Mouse (Mus musculus): ENCODE data around the gene Rhbdl1. TPM values are rescaled to one million over a fixed set of nuclear protein-coding genes. Genes with fewer than 3 reads are reported as not detected.
A peak's percentile ranks its signal among the peaks of the same experiment; 100 is the strongest.

Gene Rhbdl1
- polyA plus RNA-seq (2016; fragmentation: Nextera tagmentation; extraction: Ambion mirVana): 0.93 and 1.3 TPM in 2 replicates

DNA sequence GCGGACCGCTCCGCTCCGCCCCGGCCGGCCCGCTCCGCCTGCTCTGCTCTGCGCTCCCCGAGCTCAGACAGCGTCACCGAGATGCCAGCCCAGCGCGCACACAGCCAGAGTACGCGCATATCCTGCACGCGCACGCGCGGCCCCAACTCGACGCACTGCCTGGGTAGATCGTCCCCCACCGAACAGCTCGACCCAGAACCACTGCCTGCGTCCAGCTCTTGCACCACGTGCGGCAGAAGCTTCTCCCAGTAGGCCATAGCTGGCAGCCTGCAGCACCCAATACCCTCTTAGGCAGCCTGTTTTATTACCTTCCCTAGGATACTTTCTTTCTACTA lies at the start of gene Rhbdl1:
Rhbdl1 (minus strand) TSS at position 220 of the 335 bp plus-strand sequence.
- Histone ChIP-seq H3K27ac (peak within 1 kb of the TSS; percentile 81), H3K36me3 (replicated peaks) (peaks cover 68% of the 10 kb centered on the region), H3K27me3 (ENCODE audit: poor library complexity, severe bottlenecking) (no peaks in the 10 kb centered on the region), H3K4me3 (peak within 1 kb of the TSS; percentile 53), H3K9me3 (no peaks in the 10 kb centered on the region), H3K4me1 (peaks cover 62% of the 10 kb centered on the region)
- peak; percentile 65 for DNase-seq (ENCODE audit: extremely low spot score, low spot score)
- WGBS: 3% methylated on average over 29 of the region's 29 CpGs

DNA sequence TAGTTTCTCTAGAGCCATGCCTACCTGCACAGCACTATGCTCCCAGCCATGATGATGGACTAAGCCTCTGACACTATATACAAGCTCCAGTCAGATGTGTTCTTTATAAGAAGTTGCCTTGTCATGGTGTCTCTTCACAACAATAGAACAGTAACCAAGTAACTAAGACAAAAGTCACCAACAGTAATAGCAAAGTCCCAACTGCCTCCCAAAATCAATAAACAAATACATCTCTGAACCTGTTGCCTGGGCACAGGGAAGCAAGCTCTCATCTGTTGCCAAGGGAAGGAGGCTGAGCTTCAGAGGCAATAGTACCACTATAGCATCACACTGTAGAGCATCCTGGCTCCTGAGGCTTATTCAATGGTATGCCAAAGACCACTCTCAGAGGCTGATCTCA lies 49.7 kb upstream of the Rhbdl1 start:
- Histone ChIP-seq H3K27ac (no peak overlapping the region), H3K36me3 (replicated peaks) (peaks cover 66% of the 10 kb centered on the region), H3K4me3 (no peak overlapping the region), H3K27me3 (ENCODE audit: poor library complexity, severe bottlenecking) (no peaks in the 10 kb centered on the region), H3K4me1 (peaks cover 33% of the 10 kb centered on the region), H3K9me3 (no peaks in the 10 kb centered on the region)
- DNase-seq (ENCODE audit: extremely low spot score, low spot score): no peak

DNA sequence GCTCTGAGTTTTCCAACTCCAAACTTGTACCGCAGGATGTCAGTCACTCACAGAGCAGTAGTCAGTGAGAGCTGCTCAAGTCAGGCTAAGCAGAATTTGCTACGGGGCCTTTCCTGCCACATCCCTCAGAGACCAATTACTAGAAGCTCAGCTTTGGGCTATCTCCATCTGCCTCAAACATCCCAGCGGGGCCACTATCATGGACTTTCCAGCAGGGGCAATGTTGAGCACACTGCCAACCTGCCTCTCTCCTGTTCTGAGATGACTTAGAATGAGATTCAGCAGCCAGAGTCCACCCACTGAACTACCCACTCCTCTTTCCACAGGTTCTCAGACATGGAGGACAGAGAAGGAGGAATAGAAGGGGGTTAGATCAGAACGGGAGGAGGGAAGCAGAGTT lies 48.5 kb upstream of the Rhbdl1 start:
- Histone ChIP-seq H3K9me3 (no peaks in the 10 kb centered on the region), H3K36me3 (replicated peaks) (peaks cover 66% of the 10 kb centered on the region), H3K27me3 (ENCODE audit: poor library complexity, severe bottlenecking) (no peaks in the 10 kb centered on the region), H3K4me1 (peaks cover 45% of the 10 kb centered on the region), H3K27ac (no peak overlapping the region), H3K4me3 (no peak overlapping the region)
- DNase-seq (ENCODE audit: extremely low spot score, low spot score): no peak
- 60% methylated on average over 4 of the region's 4 CpGs for WGBS

DNA sequence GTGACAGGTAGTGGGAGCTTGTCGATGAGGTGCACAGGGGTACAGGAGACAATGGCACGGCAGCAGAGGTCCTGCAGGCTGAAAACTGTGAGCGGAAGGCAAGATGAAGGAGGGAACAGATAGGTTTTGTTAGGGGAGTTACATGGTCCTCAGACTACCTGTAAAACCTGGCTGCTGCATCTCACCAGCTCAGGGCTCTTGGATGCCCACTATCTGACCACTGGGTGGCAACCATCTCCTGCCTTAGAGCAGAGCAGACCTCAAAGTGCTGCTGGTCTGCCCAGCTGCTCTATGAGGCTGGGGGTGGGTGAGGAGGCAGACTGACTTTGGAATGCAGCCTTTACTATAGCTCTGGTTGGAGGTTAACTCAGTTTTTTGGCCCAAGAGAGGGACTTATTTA lies 46.7 kb upstream of the Rhbdl1 start:
- Histone ChIP-seq H3K4me1 (peaks cover 63% of the 10 kb centered on the region), H3K4me3 (no peak overlapping the region), H3K27ac (0 out of 2 replicates have a peak overlapping the region, but pooled peaks have one; percentile 87), H3K9me3 (no peaks in the 10 kb centered on the region), H3K36me3 (replicated peaks) (peaks cover 63% of the 10 kb centered on the region), H3K27me3 (ENCODE audit: poor library complexity, severe bottlenecking) (no peaks in the 10 kb centered on the region)
- no peak for DNase-seq (ENCODE audit: extremely low spot score, low spot score)
- WGBS: 82% methylated on average over 3 of the region's 3 CpGs

DNA sequence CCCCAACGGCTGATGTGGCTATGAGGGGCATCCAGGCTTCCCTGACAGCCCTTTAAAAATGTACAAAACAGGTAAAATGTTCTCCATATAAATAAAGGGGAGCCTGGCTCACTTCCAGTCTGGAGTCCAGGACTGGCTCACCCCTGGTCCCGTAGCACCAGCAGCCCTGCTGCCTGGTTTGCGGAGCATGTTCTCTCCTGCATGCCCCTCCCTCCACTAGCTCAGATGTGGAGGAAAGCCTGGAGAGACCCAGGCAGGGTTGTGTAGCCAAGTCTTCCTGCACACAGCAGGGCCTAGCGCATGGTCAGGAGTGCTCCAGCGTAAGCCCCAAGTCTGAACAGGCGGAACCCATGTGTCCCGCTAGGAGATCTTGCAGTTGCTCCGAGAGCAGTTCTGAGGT lies 46.2 kb upstream of the Rhbdl1 start:
- 84% methylated on average over 8 of the region's 8 CpGs for WGBS
- Histone ChIP-seq H3K27me3 (ENCODE audit: poor library complexity, severe bottlenecking) (no peaks in the 10 kb centered on the region), H3K27ac (peak overlapping the region; percentile 87; the same call in 1 of the 2 replicates), H3K4me1 (peaks cover 69% of the 10 kb centered on the region), H3K9me3 (no peaks in the 10 kb centered on the region), H3K36me3 (replicated peaks) (peaks cover 63% of the 10 kb centered on the region), H3K4me3 (no peak overlapping the region)
- no peak for DNase-seq (ENCODE audit: extremely low spot score, low spot score)

DNA sequence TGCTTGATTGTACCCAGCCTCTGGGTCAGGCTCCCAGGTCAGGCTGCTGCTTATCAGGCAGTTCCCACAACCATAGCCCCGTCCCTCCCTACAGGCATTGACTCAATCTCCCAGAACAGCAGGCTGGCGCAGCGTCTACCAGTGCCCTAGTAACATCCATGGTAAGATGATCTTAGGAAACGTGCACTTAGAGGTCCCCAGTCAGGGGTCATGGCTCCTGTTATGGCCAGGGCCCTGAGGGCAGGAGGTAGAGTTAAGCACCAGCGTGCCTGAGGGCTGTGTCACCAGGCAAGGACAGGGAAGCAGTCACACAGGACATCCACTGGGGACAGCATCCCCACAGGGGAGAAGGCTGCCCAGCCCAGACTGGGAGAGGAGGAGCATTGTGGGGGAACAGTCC lies 45.2 kb upstream of the Rhbdl1 start:
- Histone ChIP-seq H3K36me3 (replicated peaks) (peaks cover 63% of the 10 kb centered on the region), H3K27ac (peak overlapping the region; percentile 87), H3K9me3 (no peaks in the 10 kb centered on the region), H3K4me3 (peak overlapping the region; percentile 13; the same call in 1 of the 2 replicates), H3K27me3 (ENCODE audit: poor library complexity, severe bottlenecking) (no peaks in the 10 kb centered on the region), H3K4me1 (peaks cover 74% of the 10 kb centered on the region)
- 34% methylated on average over 5 of the region's 5 CpGs for WGBS
- no peak for DNase-seq (ENCODE audit: extremely low spot score, low spot score)

DNA sequence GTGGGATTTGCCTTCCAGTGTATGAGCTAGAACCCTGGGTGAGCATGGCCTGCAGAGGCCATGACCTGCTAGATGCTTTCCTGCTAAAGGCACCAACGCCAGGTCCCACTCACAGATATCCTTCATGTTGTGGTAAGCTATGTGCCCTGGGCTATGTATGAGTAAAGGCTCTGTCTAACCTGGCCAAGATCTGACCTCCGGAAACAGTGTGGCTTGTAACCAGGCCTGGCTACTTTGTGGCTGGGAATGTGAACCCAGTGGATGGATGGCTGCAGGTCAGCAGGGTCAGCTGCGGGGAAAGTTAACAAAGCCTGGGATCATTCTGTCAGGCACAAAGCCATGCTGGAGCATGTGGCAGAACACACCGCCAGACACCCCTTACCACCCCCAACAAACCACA lies 44.6 kb upstream of the Rhbdl1 start:
- 14% methylated on average over 4 of the region's 4 CpGs for WGBS
- peak overlapping the region; percentile 87 for H3K27ac ChIP-seq
- peaks cover 80% of the 10 kb centered on the region for H3K4me1 ChIP-seq
- H3K9me3 ChIP-seq: no peaks in the 10 kb centered on the region
- DNase-seq (ENCODE audit: extremely low spot score, low spot score): no peak
- peak overlapping the region; percentile 23; the same call in 1 of the 2 replicates for H3K4me3 ChIP-seq
- H3K36me3 ChIP-seq (replicated peaks): peaks cover 64% of the 10 kb centered on the region
- H3K27me3 ChIP-seq (ENCODE audit: poor library complexity, severe bottlenecking): no peaks in the 10 kb centered on the region

DNA sequence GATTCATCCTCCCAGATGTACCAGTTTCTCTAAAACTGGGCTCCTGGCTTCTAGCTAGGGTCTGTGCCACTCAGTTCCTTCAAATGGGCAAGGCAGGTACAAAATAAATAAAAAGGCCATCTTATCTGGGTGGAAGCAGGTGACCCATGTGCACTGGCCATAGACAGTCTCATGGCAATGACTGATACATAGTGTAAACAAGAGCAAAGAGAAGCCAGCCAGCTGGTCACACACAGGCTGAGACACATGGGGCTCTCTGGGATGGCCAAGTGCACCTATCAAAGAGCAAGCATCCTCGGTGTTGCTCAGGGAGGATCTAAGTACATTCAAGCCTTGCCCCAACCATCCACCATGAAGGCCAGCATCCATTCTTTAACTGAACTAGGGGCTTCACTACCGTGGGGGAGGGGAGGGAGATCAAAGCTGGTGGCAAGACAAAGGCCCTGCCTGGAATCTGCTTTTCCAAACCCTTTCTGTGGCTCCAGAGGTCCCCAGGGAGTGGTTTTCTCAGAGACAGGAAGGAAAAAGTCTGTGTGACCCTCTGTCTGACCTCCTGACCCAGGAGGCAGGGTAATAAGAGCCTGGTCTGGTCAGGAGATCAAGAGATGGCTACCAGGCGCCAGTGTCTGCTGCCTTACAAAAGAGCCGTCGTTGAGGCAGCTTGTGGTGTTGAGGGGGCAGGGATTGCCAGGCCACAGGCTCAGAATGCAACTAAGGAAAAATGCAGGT lies 44.0 kb upstream of the Rhbdl1 start:
- Histone ChIP-seq H3K36me3 (replicated peaks) (peaks cover 66% of the 10 kb centered on the region), H3K9me3 (no peaks in the 10 kb centered on the region), H3K27me3 (ENCODE audit: poor library complexity, severe bottlenecking) (no peaks in the 10 kb centered on the region), H3K4me3 (peak overlapping the region; percentile 23; the same call in 1 of the 2 replicates), H3K27ac (peak overlapping the region; percentile 87), H3K4me1 (peaks cover 87% of the 10 kb centered on the region)
- 4% methylated on average over 5 of the region's 5 CpGs for WGBS
- DNase-seq (ENCODE audit: extremely low spot score, low spot score): peak; percentile 64

DNA sequence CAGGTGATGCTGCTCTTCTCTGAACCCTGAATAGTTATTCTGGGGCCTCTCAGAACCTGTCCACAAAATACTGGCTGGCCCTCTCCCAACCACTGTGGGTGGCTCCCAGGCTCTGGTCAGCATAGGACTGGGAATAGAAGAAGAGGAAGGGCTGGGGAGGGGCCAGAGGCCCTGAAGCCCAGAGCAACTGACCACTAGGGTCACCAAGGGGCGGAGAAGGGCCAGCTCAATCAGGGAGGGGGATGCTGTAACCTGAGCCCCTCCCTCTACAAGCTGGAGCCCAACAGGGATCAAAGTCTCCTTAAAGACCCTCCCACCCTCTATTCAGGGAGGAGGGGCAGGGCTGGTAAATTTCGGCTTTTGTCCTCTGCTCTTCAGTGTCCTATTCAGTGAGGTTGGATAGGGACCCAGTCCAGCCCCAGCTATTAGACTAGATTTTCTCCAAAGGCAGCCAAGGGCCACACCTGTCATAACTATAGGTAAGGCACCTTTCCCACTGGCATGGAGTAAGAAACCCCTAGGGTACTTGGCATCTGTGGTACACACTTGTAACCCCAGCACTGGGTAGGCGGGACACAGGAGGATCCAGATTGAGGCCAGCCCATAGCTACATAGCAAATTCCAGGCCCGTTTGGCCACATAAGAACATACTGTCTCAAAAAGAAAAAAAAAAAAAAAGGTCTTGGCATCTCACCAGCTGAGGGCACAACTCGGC lies 43.3 kb upstream of the Rhbdl1 start, which contains the start of gene Wfikkn1:
Wfikkn1 (minus strand) TSS at position 663 of the 715 bp plus-strand sequence.
- H3K4me3 ChIP-seq: peak within 1 kb of the TSS; percentile 23
- peak within 1 kb of the TSS; percentile 87 for H3K27ac ChIP-seq
- H3K27me3 ChIP-seq (ENCODE audit: poor library complexity, severe bottlenecking): no peaks in the 10 kb centered on the region
- WGBS: 19% methylated on average over 5 of the region's 5 CpGs
- peaks cover 87% of the 10 kb centered on the region for H3K4me1 ChIP-seq
- no peaks in the 10 kb centered on the region for H3K9me3 ChIP-seq
- no peak for DNase-seq (ENCODE audit: extremely low spot score, low spot score)
- H3K36me3 ChIP-seq (replicated peaks): peaks cover 66% of the 10 kb centered on the region

DNA sequence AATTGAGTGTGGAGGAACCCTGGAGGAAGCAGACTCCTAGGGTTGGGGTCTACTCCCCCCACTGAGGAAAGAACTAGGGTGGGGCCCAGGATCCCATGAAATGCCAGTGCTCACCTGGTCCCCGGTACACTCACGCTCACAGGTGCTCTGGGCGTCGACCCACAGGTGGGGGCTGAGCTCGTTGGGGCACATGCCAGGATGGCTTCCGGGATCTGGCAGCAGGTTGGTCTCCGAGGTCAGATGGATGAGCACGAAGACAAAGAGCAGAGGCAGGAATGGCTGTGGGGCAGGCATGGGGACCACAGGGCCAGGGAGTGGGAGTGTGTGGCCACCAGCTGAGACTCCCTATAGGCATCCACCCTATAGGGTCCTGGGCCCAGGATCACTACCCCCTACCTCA lies 42.7 kb upstream of the Rhbdl1 start:
- Histone ChIP-seq H3K36me3 (replicated peaks) (peaks cover 62% of the 10 kb centered on the region), H3K27me3 (ENCODE audit: poor library complexity, severe bottlenecking) (no peaks in the 10 kb centered on the region), H3K27ac (peak overlapping the region; percentile 87), H3K9me3 (no peaks in the 10 kb centered on the region), H3K4me3 (peak overlapping the region; percentile 23), H3K4me1 (peaks cover 85% of the 10 kb centered on the region)
- 77% methylated on average over 8 of the region's 8 CpGs for WGBS
- DNase-seq (ENCODE audit: extremely low spot score, low spot score): no peak

DNA sequence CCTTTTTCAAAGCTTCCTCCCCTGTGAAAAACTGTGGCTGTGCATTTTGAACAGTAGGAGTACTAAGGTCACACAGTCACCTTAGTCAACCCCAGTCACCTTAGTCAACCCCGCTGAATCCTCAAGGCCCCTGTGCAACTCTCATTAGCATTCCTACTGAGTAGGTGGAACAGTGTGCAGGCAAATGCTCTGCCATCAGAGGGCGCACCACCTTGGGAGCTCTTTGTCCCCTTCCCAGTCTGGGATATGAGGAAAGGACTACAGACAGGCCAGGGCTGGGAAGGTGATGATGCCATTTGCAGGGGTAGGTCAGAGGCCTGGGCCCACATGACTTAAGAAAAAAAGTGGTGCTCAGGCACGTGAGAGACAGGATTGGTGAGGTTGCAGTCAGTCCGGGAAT lies 42.2 kb upstream of the Rhbdl1 start:
- Histone ChIP-seq H3K9me3 (no peaks in the 10 kb centered on the region), H3K36me3 (replicated peaks) (peaks cover 57% of the 10 kb centered on the region), H3K27ac (peak overlapping the region; percentile 87), H3K4me3 (peak overlapping the region; percentile 23; the same call in 1 of the 2 replicates), H3K4me1 (peaks cover 86% of the 10 kb centered on the region), H3K27me3 (ENCODE audit: poor library complexity, severe bottlenecking) (no peaks in the 10 kb centered on the region)
- DNase-seq (ENCODE audit: extremely low spot score, low spot score): no peak
- WGBS: 42% methylated on average over 4 of the region's 4 CpGs

DNA sequence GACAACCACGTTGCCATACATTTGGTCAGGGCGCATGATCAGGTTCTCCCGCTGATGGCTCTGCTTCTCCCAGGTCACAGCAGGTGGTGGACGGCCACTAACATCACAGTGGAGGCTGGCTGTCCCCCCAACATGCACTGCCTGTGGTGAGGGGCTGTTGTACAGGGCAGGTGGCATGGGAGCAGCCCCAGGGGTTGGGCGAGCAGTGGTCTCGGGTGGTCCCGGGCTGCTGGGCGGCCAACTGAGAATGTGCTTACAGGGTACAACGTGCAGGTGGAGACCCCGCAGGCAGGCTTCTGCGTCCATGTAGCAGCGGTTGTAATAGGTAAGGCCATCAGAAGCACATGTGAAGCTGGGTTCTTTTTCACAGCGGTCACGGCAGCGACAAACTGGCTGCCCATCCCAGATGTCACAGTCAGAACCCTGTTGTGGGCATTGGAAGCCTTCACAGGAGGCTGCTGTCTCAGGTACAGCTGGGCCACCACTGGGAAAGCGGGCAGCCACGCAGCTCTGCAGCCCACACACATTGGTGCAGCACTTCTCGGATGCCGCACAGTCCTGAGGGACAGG lies 41.6 kb upstream of the Rhbdl1 start:
- H3K27me3 ChIP-seq (ENCODE audit: poor library complexity, severe bottlenecking): no peaks in the 10 kb centered on the region
- WGBS: 88% methylated on average over 19 of the region's 19 CpGs
- peak overlapping the region; percentile 87; the same call in 1 of the 2 replicates for H3K27ac ChIP-seq
- no peaks in the 10 kb centered on the region for H3K9me3 ChIP-seq
- peaks cover 88% of the 10 kb centered on the region for H3K4me1 ChIP-seq
- 0 out of 2 replicates have a peak overlapping the region, but pooled peaks have one; percentile 23 for H3K4me3 ChIP-seq
- no peak for DNase-seq (ENCODE audit: extremely low spot score, low spot score)
- peaks cover 51% of the 10 kb centered on the region for H3K36me3 ChIP-seq (replicated peaks)
